Mouse (Mus musculus) heart, postnatal 0 days (tissue): ENCODE data around the gene Phospho2.

Source experiments
- CTCF ChIP-seq: IDR thresholded peaks from 2 replicates; pipeline ENCODE4 v1.5.1; 2016; ENCODE audit warnings: antibody characterized with exemption, control low read depth, low read depth
- EP300 ChIP-seq: IDR thresholded peaks from 2 replicates; pipeline ENCODE4 v1.6.1; 2016; ENCODE audit warnings: antibody characterized with exemption, low read depth

DNA sequence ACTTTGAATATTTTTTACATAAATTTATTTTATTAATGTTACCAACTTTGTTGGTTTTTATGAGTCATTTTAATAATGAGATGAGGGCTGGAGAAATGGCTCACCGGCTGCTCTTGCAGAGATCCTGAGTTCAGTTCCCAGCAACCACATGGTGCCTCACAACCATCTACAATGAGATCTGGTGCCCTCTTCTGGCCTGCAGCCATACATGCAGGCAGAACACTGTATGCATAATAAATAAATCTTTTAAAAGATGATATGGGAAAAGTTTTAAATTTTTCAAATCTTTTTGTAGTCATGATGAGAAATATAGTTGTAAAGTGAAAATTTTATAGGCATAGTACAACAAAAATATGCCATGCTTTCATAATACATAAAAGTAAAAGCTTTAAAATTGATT, 44.3 kb upstream of the Phospho2 start:
- peak; percentile 20; the same call in 1 of the 2 replicates for TF ChIP-seq CTCF
- TF ChIP-seq EP300: no peak
